Mouse (Mus musculus): ENCODE measurements at regions not wholly inside any gene's neighbourhood (a gene's known extent, or its start where the extent isn't known, plus 50 kb on each side); places are given as distances from the start of the nearest gene placed in this dataset.

GRCm38 (mm10) chr12:94155110-94155858 lies 1536.7 kb upstream of the Flrt2 start:
- DNase-seq (ENCODE audit: low spot score in 2 of 2): no peak

- DNase-seq (ENCODE audit: low spot score in 2 of 2): no peak
Observed at GRCm38 (mm10) chr12:94182358-94182757, 1509.7 kb upstream of the Flrt2 start.

- DNase-seq (ENCODE audit: low spot score in 2 of 2): peak in 1 of 2 experiments; percentile 2
Observed at GRCm38 (mm10) chr12:94190620-94191081, 1501.4 kb upstream of the Flrt2 start.

DNA sequence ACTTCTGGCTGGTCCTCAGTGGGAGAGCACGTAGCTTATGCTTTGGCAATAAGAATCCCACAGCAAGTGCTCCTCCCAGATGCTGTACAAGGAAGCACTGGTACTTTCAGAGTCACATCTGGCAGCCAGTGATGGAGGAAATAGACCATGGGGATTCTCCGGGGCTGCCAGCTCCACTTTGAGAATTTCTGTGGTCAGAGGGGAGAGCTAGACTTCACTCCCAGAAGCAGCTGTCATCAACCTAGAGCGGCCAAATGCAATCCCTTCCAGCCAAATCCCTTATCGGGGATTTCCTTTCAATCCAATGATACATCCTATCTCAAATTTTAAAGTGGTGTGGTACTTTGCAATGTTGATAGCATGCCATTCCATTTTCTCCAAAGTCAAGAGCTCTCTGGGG lies 1474.1 kb upstream of the Flrt2 start:
- no peak for DNase-seq (ENCODE audit: low spot score in 2 of 2)

- DNase-seq (ENCODE audit: low spot score in 2 of 2): no peak
Observed at GRCm38 (mm10) chr12:94229894-94230293, 1462.1 kb upstream of the Flrt2 start.

DNA sequence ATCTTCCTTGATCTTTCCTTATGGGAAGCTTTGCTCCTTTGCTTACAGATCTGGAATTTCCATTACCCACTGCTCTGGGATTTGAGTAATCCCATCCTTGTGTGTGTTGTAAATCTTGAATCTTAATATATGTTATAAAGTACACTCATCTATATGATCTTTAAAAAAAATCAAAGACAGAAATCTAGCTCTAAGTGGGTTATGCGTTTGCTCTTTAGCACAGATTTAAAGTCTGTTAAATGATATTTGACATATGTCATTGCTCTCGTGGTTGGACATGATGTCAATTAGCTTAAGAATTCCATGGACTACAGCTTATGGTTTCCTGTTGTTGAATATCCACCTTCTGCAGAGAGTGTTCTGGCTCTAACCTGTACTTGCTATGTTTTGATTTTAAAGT lies 1446.7 kb upstream of the Flrt2 start:
- no peak for DNase-seq (ENCODE audit: low spot score in 2 of 2)

DNA sequence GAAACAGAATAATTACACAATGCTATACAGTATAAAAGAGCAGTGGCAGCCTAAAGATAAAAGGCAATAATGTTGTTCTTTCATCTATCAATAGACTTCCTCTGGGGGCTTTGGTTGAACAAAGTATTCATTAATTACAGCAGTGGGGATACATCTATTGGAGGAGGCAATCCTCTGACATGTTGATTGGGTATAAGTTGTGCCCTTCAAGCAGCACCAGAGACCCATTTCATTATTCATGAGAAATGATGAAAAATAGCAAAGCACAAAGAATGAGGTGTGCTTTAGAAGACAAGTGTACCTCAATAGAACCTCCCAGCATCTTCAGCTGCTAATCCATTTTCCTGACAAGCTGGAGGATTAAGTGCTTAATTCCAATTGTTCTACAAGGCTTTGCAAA lies 1444.7 kb upstream of the Flrt2 start:
- DNase-seq (ENCODE audit: low spot score in 2 of 2): no peak

DNA sequence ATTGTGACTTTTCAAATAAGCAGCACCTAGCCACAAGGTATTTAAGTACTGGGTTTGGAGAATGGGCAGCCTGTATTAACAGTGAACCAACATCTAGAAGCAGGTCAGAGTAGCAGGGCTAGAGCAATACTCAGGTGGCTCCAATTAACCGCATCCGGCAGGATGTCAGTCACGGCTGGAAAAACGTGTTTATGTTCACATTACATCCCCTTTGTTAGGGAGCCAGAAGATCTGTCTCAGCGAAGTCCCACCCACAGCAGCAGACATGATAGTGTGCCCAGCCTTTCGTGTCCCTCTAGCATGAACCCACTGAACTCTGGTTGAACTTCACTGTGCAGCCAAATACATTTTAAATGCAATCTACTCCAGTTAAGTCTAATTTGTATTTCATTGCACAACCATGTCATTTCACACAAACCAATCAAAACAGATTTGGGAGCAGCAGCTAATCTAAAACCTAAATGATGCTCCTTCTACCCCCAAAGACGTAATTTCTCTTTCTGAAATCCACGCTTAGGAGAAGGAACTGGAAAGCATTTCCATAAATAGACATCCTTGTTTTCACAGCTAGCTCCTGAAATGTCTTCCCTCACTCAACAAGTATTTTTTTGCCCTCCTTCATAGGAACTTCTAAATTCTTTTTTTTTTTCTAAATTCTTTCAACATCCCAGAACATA lies 1438.9 kb upstream of the Flrt2 start:
- DNase-seq (ENCODE audit: low spot score in 2 of 2): no peak

- DNase-seq (ENCODE audit: low spot score in 2 of 2): peak; percentile 2 to 43
Observed at GRCm38 (mm10) chr12:94280946-94281345, 1411.1 kb upstream of the Flrt2 start.

DNA sequence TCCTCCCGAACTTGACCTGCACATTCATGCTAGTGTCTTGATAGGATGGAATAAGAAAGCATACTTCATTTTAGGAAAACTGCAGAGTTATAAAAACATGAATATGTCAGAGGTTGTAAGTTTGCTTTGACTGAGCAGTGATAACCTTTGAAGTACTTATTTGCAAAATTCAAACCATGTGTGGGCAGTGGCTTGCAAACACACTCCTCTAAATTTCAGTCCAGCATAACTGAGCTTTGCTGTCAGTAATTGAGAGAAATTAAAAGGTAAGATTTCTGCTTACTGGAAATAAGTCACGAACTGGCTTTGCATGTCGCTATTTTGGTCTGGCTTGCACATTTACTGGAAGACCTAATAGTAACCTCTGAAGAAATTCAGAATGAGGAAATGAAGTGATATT lies 1409.1 kb upstream of the Flrt2 start:
- DNase-seq (ENCODE audit: low spot score in 2 of 2): no peak

GRCm38 (mm10) chr12:94283572-94283971 lies 1408.5 kb upstream of the Flrt2 start:
- DNase-seq (ENCODE audit: low spot score in 2 of 2): no peak

GRCm38 (mm10) chr12:94297864-94298263 lies 1394.2 kb upstream of the Flrt2 start:
- DNase-seq (ENCODE audit: low spot score in 2 of 2): no peak

- DNase-seq (ENCODE audit: low spot score in 2 of 2): no peak
Observed at GRCm38 (mm10) chr12:94332351-94332750, 1359.7 kb upstream of the Flrt2 start.

DNA sequence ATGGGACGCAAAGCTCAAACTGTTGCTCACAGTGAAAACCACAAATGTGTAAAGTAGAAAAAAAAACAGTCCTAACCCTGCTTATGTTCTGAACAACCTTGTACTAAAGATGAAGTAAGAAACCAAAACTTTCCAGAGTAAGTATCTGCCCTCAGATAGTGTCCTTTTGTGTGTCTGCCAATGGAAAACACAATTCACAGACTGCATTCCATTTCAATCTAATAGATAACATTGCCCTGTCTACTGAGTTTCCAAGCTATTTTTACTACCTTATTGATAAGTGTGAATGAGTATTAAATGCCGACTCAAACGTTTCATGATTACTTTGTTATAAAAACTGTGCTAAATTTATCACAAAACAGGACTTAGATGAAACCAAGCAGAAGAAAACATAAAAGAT lies 1357.4 kb upstream of the Flrt2 start:
- no peak for DNase-seq (ENCODE audit: low spot score in 2 of 2)

- no peak for DNase-seq (ENCODE audit: low spot score in 2 of 2)
Observed at GRCm38 (mm10) chr12:94349623-94350156, 1342.3 kb upstream of the Flrt2 start.

GRCm38 (mm10) chr12:94364269-94364668 lies 1327.8 kb upstream of the Flrt2 start:
- no peak for DNase-seq (ENCODE audit: low spot score in 2 of 2)

DNA sequence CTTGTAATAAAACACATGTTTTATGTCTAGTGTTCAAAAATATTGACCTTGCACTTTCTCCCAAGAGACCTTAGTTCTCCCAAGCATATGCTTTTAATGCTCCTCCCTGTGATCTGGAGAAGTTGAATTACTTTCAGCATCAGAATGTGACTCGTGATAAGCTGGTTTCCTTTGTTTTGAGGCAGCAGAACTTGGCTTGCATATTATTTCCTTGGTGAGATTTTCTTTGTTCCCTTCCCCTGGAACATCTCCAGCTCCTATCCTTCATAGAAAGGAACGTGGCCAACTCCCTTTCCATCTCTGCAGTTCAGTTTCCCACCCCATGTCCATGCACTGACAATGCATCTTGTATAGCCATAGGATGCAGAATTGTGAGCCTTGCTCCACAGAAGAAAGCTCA lies 1292.0 kb upstream of the Flrt2 start:
- DNase-seq (ENCODE audit: low spot score in 2 of 2): no peak

DNA sequence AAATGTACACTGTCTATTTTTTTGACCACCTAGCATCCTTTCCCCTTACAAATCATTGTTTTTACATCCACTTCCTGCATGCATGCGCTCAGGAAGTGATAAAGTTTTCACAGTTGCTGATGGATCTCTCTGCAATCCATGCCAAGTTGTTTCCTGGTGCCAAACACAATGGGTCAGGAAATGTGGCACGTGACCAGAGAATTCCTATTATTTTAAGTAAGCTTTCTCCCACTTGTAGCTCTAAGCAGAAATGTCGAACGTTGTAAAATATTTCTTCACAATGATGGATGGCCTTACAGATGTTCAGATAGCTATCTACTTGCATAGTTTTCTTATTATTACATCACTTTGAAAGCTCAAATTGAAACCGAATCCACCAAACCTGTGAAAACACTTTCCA lies 1271.1 kb upstream of the Flrt2 start:
- peak in 1 of 2 experiments; percentile 5 for DNase-seq (ENCODE audit: low spot score in 2 of 2)

GRCm38 (mm10) chr12:94421743-94422142 lies 1270.3 kb upstream of the Flrt2 start:
- no peak for DNase-seq (ENCODE audit: low spot score in 2 of 2)

GRCm38 (mm10) chr12:94424340-94424981 lies 1267.6 kb upstream of the Flrt2 start:
- no peak for DNase-seq (ENCODE audit: low spot score in 2 of 2)

DNA sequence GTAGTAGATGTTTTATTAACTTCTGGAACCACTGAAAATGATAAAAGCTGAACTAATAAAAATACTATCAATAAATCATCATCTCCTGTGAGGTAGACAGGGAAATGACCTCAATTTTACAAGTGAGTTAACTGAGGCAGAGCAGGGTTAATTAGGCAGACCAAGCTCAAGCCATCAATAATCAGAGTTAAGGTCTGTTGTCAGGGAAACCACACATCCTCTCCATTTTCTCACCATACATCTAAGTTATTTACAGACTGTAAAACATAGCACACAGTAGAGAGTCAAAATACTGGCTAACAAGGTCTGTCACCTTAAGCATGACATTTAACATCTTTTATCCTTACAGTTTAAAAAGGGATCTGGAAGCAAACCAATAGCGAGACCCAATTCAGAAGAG lies 1242.5 kb upstream of the Flrt2 start:
- DNase-seq (ENCODE audit: low spot score in 2 of 2): no peak

- no peak for DNase-seq (ENCODE audit: low spot score in 2 of 2)
Observed at GRCm38 (mm10) chr12:94468027-94468426, 1224.0 kb upstream of the Flrt2 start.

GRCm38 (mm10) chr12:94468609-94469008 lies 1223.4 kb upstream of the Flrt2 start:
- no peak for DNase-seq (ENCODE audit: low spot score in 2 of 2)

All from urinary bladder, postnatal 36 days (tissue).